Mouse (Mus musculus) stomach, embryonic 15.5 days (tissue): ENCODE results near the gene Sec24a. TPM values are rescaled to one million over a fixed set of nuclear protein-coding genes. Genes with fewer than 3 reads are reported as not detected.
A peak's percentile ranks its signal among the peaks of the same experiment; 100 is the strongest.
"Not testable (repeated sequence)": the region's sequence is repeated elsewhere in the genome, so short reads cannot be mapped to it uniquely, and the experiment has no call there.

ENCODE experiments used
- ATAC-seq: fragments of 200-750 bp; cut with Nextera tagmentation; 2 replicates; pipeline ENCODE4 v1.8.0; 2017; ENCODE audit warnings: low read depth, moderate number of reproducible peaks, moderate TSS enrichment; ENCODE audit not compliant: insufficient read depth, low FRiP score
- H3K27ac ChIP-seq: fragments of 300-500 bp; sonication (generic); 2 replicates; pipeline ENCODE4 v1.5.1; 2015; ENCODE audit warnings: mild to moderate bottlenecking, inconsistent platforms
- H3K27me3 ChIP-seq: fragments of 300-500 bp; sonication (generic); replicated peaks from 2 replicates; pipeline ENCODE4 v1.6.1; 2015; ENCODE audit warnings: inconsistent platforms
- H3K36me3 ChIP-seq: fragments of 300-500 bp; sonication (generic); 2 replicates; pipeline ENCODE4 v1.6.1; 2015; ENCODE audit warnings: inconsistent platforms
- H3K4me1 ChIP-seq: fragments of 300-500 bp; sonication (generic); 2 replicates; pipeline ENCODE4 v1.6.1; 2015; ENCODE audit warnings: inconsistent platforms
- H3K4me2 ChIP-seq: fragments of 300-500 bp; sonication (generic); 2 replicates; pipeline ENCODE4 v1.6.1; 2015; ENCODE audit warnings: mild to moderate bottlenecking, inconsistent platforms
- H3K4me3 ChIP-seq: fragments of 300-500 bp; sonication (generic); replicated peaks from 2 replicates; pipeline ENCODE4 v1.5.1; 2015; ENCODE audit warnings: inconsistent platforms
- H3K9ac ChIP-seq: fragments of 300-500 bp; sonication (generic); 2 replicates; pipeline ENCODE4 v1.6.1; 2015; ENCODE audit warnings: inconsistent platforms
- H3K9me3 ChIP-seq: fragments of 300-500 bp; sonication (generic); 2 replicates; pipeline ENCODE4 v1.6.1; 2016; ENCODE audit warnings: inconsistent platforms
- WGBS: fragments of 180-500 bp; shearing (Covaris S2); methylation state at CpG from one replicate; pipeline ENCODE4 v1.1.7; 2015; 5-methylcytosine and 5-hydroxymethylcytosine counted together
- polyA plus RNA-seq: library from polyadenylated mRNA; unstranded; fragments of >200 nt; fragmentation: Nextera tagmentation; extraction: Ambion mirVana; gene quantifications from 2 replicates; pipeline ENCODE4 v1.2.1, GENCODE M21; 2015

Gene Sec24a
- polyA plus RNA-seq: 16.3 and 16.7 TPM in 2 replicates

DNA sequence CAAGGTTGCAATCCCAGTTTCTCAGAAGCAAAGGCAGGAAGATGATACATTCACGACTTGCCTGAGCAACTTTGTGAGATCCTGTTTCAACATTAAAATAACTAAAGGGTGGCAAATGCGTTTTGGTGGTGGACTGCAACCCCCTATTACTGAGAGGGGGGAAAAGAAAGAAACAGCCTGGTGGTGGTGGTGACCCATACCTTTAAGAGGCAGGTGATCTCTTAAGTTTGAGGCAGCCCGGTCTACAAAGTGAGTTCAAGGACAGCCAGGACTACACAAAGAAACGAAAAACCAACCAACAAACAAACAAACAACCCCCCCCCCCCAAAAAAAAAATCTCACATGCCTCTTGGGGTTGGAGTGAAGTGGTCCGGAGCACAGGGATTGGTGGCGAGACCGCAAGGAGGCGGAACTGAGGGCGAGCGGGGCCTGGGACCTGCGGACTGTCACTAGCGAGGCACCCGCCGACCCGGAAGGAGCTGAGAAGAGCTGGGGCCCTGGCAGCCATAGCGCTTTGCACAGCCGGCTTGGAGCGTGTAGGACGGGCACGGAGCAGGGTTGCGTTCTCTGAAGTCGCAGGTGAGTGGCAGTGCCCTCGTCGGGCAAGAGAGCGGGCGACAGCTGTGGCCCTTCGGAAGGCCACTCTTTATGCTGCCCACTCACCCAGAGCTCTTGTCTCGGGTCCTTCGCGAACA is at the start of gene Sec24a, which contains the start of gene Sar1b:
Gene Sec24a (minus strand): TSS at position 422 of the 695 bp plus-strand sequence.
Gene Sar1b (plus strand): TSS at position 475 of the 695 bp plus-strand sequence.
- Histone ChIP-seq H3K4me1 (peaks cover 6% of the 10 kb centered on the region; the same call in 1 of the 2 replicates), H3K9me3 (no peaks in the 10 kb centered on the region), H3K27ac (no peak within 1 kb of the TSS), H3K4me3 (peak within 1 kb of the TSS; percentile 95), H3K9ac (peak within 1 kb of the TSS; percentile 90), H3K27me3 (no peaks in the 10 kb centered on the region), H3K36me3 (no peaks in the 10 kb centered on the region), H3K4me2 (peak within 1 kb of the TSS; percentile 78)
- peak; percentile 94 for ATAC-seq
- under 1% methylated on average over 30 of the region's 30 CpGs for WGBS

DNA sequence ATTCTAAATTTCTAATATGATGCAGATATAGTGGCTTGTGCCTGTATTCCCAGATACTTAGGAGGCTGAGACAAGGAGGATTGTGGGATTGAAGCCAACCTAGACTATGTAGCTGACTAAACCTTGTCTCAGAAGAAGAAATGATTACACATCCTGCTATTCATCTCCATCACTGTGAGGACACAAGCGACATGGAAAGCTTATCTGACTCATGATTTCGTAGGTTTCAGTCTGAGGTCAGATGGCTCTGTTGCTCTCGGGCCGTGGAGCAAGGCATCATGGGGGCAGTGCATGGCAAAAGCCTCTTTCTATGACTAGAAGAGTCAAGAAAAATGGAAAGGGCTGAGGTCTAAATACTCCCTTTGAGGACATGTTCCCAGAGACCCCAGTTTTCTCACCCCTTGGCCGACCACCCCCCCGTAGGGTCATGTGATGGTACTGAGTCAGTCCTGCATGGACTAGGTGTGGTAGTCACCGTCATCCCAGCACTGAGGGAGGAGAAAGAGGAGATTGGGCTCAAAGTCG is 48.6 kb upstream of the Sec24a start:
- WGBS: 88% methylated on average over 8 of the region's 8 CpGs
- ATAC-seq: no peak
- no peak overlapping the region for H3K4me2 ChIP-seq
- H3K4me1 ChIP-seq: no peaks in the 10 kb centered on the region
- H3K36me3 ChIP-seq: peaks cover 5% of the 10 kb centered on the region; the same call in 1 of the 2 replicates
- H3K4me3 ChIP-seq: no peak overlapping the region
- H3K9me3 ChIP-seq: no peaks in the 10 kb centered on the region
- H3K9ac ChIP-seq: no peak overlapping the region
- no peaks in the 10 kb centered on the region for H3K27me3 ChIP-seq
- no peak overlapping the region for H3K27ac ChIP-seq

DNA sequence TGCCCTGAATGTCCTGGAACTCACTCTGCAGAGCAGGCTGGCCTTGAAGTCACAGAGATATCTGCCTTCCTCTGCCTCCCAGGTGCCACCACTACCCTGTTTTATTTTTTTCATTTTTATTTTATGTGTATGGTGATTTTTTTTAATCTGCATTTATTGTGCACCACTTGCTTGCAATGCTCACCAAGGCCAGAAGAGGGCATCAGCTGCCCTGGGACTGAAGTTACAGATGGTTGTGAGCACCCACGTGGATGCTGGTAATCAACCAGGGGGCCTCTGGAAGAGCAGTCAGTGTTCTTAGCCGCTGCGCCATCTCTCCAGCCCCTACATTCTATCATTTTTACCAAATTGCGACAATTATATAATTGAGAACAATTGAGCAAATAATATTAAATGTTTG is 47.8 kb upstream of the Sec24a start:
- H3K4me1 ChIP-seq: no peaks in the 10 kb centered on the region
- WGBS: 84% methylated on average over 4 of the region's 4 CpGs
- no peak overlapping the region for H3K4me3 ChIP-seq
- H3K27ac ChIP-seq: no peak overlapping the region
- ATAC-seq: no peak
- H3K9me3 ChIP-seq: no peaks in the 10 kb centered on the region
- H3K27me3 ChIP-seq: no peaks in the 10 kb centered on the region
- H3K4me2 ChIP-seq: no peak overlapping the region
- H3K9ac ChIP-seq: no peak overlapping the region
- H3K36me3 ChIP-seq: peaks cover 4% of the 10 kb centered on the region; the same call in 1 of the 2 replicates

DNA sequence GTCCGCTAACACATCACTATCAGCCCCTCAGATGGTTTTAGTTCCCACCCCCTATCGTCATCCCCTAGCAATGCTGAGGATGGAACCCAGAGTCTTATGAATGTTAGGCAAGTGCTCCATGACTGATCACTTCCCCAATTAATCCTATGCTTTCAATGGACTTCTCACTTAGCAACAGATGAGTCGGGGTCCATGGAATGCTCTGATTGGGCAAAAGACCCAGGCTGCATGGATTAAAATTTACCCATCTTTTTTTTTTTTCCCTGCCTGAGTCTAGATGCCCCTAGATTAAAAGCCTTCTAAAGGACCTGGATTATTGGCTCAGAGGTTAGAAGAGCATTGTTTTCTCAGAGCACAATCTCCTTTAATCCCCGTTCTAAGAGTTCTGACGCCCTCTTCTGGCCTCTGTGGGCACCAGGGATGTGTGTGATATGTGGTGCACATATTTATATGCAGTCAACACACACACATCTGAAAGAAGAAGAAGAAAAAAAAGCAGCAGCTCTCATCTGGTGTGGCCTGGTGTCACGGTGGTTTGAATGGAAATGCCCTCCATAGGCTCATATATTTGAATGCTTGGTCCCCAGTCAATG is 46.3 kb upstream of the Sec24a start:
- WGBS: 59% methylated on average over 6 of the region's 6 CpGs
- ATAC-seq: no peak

DNA sequence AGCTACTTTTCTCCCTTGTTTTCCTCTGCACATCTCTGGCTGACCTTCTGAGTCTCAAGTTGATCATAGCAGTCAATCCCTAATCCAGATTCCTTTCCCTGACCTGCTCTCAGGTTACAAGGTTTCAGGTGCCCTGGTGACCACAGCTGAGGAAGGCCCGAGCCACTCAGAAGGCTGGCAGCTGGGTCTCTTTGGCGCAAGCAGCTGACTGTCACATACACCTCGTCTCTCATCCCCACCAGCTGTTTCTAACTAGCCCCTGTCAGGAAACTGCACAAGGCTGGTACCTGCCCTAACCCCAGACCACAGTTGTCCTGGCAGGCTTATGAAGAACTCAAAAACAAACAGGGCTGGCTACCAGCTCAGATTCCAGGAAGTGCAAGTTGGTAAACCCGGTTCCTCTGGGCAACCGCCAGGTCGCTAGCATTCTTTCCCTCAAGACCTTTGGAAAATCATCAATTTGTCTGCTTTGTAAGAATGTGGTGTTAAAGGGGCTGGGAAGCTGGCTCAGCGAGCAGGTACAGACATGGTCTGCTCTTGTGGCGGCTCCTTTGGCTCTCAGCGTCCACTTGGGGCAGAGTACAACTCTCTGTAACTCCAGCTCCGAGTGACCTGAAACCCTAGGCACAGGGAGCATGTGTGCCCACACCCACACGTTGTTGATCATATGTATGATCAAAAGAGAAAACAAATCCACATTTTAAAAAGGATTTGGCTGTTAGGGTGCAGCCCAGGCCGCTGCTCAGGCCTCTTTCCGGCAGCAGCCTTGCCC is 43.9 kb upstream of the Sec24a start:
- Histone ChIP-seq H3K9ac (no peak overlapping the region), H3K4me3 (no peak overlapping the region), H3K4me2 (no peak overlapping the region), H3K27me3 (no peaks in the 10 kb centered on the region), H3K9me3 (no peaks in the 10 kb centered on the region), H3K27ac (no peak overlapping the region), H3K4me1 (no peaks in the 10 kb centered on the region), H3K36me3 (no peaks in the 10 kb centered on the region)
- WGBS: 42% methylated on average over 13 of the region's 13 CpGs
- ATAC-seq: no peak

More for the DNA sequence above, 46.3 kb upstream of the Sec24a start:
- no peak overlapping the region for H3K4me3 ChIP-seq
- no peaks in the 10 kb centered on the region for H3K4me1 ChIP-seq
- no peaks in the 10 kb centered on the region for H3K9me3 ChIP-seq
- H3K36me3 ChIP-seq: no peaks in the 10 kb centered on the region; the same call in 1 of the 2 replicates
- H3K9ac ChIP-seq: no peak overlapping the region
- no peak overlapping the region for H3K4me2 ChIP-seq
- H3K27me3 ChIP-seq: no peaks in the 10 kb centered on the region
- no peak overlapping the region for H3K27ac ChIP-seq

DNA sequence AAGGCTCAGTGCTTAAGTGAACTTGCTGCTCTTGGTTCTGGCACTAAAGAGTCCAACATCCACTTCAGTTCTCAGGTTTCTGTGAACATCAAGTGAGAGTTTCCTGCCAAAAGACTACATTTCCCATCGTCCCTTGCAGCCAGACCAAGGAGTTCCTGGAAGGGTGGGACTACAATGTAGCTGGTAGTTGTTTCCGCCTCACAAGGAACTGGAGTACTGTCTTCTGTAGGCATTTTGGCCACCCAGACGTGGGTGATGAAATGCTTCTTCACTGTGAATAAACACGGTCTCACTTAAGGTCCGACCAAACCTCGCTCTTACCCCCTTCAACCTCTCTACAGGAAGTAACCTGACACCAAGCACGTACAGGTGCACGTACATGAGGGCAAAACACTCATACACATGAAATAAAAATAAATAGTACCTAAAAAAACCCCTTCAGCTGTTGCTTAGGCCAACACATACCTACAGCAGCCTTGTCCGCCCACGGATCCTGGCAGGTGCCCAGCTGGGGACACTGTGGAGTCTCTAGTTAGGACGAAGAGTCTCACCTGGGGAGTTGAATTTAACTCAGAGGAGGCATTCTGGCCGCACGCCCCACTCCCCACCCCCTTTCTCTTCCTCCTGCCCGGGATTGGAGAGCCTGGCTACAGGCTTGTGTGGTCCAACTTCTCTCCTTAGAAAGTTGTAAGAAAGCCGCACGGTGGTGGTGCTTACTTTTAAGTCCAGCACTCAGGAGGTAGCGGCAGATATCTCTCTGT is 42.0 kb upstream of the Sec24a start:
- peak; percentile 79 for ATAC-seq
- H3K4me1 ChIP-seq: no peaks in the 10 kb centered on the region
- H3K9ac ChIP-seq: no peak overlapping the region
- H3K27me3 ChIP-seq: no peaks in the 10 kb centered on the region
- H3K27ac ChIP-seq: peak overlapping the region; percentile 70; the same call in 1 of the 2 replicates
- H3K36me3 ChIP-seq: no peaks in the 10 kb centered on the region
- H3K9me3 ChIP-seq: no peaks in the 10 kb centered on the region
- peak overlapping the region; percentile 56 for H3K4me2 ChIP-seq
- H3K4me3 ChIP-seq: peak overlapping the region; percentile 50
- WGBS: 15% methylated on average over 17 of the region's 17 CpGs

DNA sequence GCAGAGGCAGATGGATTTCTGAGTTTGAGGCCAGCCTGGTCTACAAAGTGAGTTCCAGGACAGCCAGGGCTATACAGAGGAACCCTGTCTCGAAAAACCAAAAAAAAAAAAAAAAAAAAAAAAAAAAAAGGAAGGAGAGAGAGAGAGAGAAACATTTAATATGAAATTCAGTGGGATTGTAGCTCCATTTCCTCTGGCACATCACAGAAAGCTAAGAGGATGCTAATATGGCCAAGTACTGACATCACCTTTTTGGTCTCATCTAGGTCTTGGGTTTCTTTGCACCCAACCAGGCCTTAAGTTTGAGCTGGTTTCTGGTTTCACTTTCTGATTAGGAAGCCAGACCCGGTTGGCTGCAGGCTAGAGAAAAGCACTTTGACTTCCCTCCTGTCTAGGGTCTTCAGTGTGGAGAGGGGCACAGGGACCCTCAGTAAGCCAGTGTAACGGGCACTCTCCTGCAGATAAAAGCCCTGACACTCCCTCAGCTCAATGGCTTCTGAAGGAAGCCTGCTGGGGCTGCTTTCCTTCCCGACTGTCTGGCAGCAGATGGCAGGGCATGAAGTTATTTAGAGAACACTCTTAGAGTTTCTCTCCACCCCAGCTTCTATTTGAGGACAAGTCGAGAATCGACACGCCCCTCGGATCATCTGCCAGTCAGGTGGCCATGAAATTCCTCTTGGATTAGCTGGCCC is 37.3 kb upstream of the Sec24a start:
- Histone ChIP-seq H3K9me3 (no peaks in the 10 kb centered on the region), H3K4me2 (no peak overlapping the region), H3K27ac (no peak overlapping the region), H3K27me3 (no peaks in the 10 kb centered on the region), H3K36me3 (no peaks in the 10 kb centered on the region), H3K4me1 (no peaks in the 10 kb centered on the region), H3K9ac (no peak overlapping the region), H3K4me3 (no peak overlapping the region)
- WGBS: 37% methylated on average over 8 of the region's 8 CpGs
- ATAC-seq: no peak

DNA sequence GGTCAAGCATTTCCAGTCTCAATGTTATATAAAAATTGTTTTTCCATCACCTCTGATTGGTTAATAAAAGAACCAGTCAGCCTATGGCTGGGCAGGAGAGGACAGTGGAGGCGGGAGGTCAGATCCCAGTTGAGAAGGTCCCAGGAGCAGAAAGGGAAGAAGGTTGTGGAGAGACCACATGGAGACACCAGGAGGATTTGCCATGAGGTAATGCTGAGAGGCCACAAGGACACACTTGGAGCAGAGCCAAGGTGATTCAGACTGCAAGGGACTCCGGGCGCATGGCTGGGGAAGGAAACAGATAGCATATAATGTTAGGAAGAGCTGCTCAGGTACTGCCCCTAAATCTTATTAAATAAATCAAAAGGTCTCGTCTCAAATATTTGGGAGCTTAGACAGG is 32.8 kb upstream of the Sec24a start:
- WGBS: 59% methylated on average over 4 of the region's 4 CpGs
- no peak for ATAC-seq
- no peak overlapping the region for H3K4me2 ChIP-seq

DNA sequence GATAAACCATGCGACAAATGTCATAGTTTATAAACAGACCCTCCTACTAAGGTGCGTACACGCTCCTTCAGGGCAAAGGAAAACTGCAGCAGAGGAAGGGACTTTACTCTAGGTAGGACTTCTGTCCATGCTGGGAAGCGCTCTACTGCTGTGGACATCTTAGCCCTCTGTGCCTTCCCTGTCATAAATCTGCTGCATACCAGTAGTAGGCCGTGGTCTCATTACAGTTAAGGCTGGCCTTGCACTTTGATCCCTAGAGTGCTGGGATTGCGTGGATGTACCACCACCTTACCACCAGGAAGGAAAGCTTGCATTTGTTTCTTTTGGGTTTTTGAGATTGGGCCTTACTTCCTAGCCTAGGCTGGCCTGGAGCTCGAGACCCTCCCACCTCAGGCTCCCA is 27.2 kb upstream of the Sec24a start:
- H3K4me2 ChIP-seq: no peak overlapping the region
- no peaks in the 10 kb centered on the region for H3K4me1 ChIP-seq
- H3K9ac ChIP-seq: no peak overlapping the region
- no peaks in the 10 kb centered on the region for H3K27me3 ChIP-seq
- no peak overlapping the region for H3K4me3 ChIP-seq
- ATAC-seq: no peak
- H3K27ac ChIP-seq: no peak overlapping the region
- 93% methylated on average over 7 of the region's 7 CpGs for WGBS
- H3K36me3 ChIP-seq: peaks cover 23% of the 10 kb centered on the region
- H3K9me3 ChIP-seq: no peaks in the 10 kb centered on the region

More for the DNA sequence above, 32.8 kb upstream of the Sec24a start:
- no peak overlapping the region for H3K27ac ChIP-seq
- H3K36me3 ChIP-seq: 0 out of 2 replicates have a peak, but pooled peaks cover 7% of the 10 kb centered on the region
- H3K27me3 ChIP-seq: no peaks in the 10 kb centered on the region
- no peaks in the 10 kb centered on the region for H3K4me1 ChIP-seq
- H3K4me3 ChIP-seq: no peak overlapping the region
- no peaks in the 10 kb centered on the region for H3K9me3 ChIP-seq
- H3K9ac ChIP-seq: no peak overlapping the region

DNA sequence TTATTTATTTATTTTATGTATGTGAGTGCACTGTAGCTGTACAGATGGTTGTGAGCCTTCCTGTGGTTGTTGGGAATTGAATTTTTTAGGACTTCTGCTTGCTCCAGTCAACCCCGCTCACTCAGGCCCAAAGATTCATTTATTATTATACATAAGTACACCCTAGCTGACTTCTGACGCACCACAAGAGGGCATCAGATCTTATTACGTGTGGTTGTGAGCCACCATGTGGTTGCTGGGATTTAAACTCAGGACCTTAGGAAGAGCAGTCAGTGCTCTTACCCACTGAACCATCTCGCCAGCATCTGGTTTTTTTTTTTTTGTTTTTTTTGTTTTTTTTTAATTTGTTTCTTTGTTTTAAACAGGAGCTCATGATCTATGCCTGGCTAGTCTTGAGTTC is 26.3 kb upstream of the Sec24a start:
- not testable (repeated sequence) for H3K9me3 ChIP-seq, H3K4me3 ChIP-seq, H3K4me2 ChIP-seq, H3K9ac ChIP-seq, H3K27ac ChIP-seq, ATAC-seq, H3K4me1 ChIP-seq, H3K27me3 ChIP-seq
- WGBS: 87% methylated on average over 4 of the region's 4 CpGs
- H3K36me3 ChIP-seq: peaks cover 26% of the 10 kb centered on the region

DNA sequence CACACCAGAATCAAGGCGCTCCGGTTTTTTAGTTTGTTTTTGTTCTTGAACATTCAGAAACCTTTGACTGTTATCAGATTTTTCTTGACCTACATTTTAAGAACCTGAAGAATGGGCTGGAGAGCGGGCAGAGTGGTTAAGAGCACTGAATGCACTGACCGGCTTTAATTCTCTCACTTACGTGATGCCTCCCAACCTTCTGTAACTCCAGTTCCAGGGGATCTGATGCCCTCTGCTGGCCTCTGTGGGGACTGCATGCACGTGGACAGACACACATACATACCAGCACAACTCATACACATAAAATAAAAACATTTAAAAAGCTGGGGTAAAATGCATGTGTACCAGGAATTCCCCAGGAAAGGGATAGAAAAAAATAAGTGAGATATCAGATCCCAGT is 22.5 kb upstream of the Sec24a start:
- 94% methylated on average over 6 of the region's 6 CpGs for WGBS
- H3K4me2 ChIP-seq: no peak overlapping the region
- no peaks in the 10 kb centered on the region for H3K9me3 ChIP-seq
- no peak overlapping the region for H3K27ac ChIP-seq
- no peak for ATAC-seq
- H3K9ac ChIP-seq: no peak overlapping the region
- H3K4me1 ChIP-seq: no peaks in the 10 kb centered on the region
- H3K27me3 ChIP-seq: no peaks in the 10 kb centered on the region
- peaks cover 26% of the 10 kb centered on the region for H3K36me3 ChIP-seq
- H3K4me3 ChIP-seq: no peak overlapping the region
